Mouse (Mus musculus): Measurements from ENCODE around the gene Snd1.

GRCm38 (mm10) chr6:28949269-28949668, 474.3 kb downstream of the Snd1 start:
- peak; percentile 84 for TF ChIP-seq CTCF (IDR thresholded peaks at IDR 0.05; ENCODE audit: control insufficient read depth, insufficient read depth, low read length)
- no peak for TF ChIP-seq POLR2A (IDR thresholded peaks at IDR 0.05; ENCODE audit: borderline replicate concordance, control insufficient read depth, low read depth, low read length)
